Mouse (Mus musculus) C2C12 (cell line): Measurements from ENCODE around the gene Nectin2. TPM values are rescaled to one million over a fixed set of nuclear protein-coding genes. Genes with fewer than 3 reads are reported as not detected.

Experiments
- H3K27me3 ChIP-seq: one replicate; pipeline ENCODE4 v1.6.1; 2011; ENCODE audit not compliant: control insufficient read depth, insufficient read depth, insufficient read length
- H3K36me3 ChIP-seq: one replicate; pipeline ENCODE4 v1.6.1; 2011; ENCODE audit not compliant: control insufficient read depth, insufficient read depth
- H3K4me3 ChIP-seq: one replicate; pipeline ENCODE4 v1.5.1; 2011; ENCODE audit warnings: mild to moderate bottlenecking, control low read depth; ENCODE audit not compliant: poor library complexity, insufficient read depth, severe bottlenecking
- H3K79me2 ChIP-seq: one replicate; pipeline ENCODE4 v1.6.1; 2011; ENCODE audit not compliant: control insufficient read depth, insufficient read depth
- H3K79me3 ChIP-seq: one replicate; pipeline ENCODE4 v1.6.1; 2011; ENCODE audit warnings: low read depth, control low read depth
- H3ac ChIP-seq: one replicate; pipeline ENCODE3; 2011; ENCODE audit warnings: low read depth; ENCODE audit not compliant: control insufficient read depth, insufficient read length
- CEBPB ChIP-seq: IDR thresholded peaks from one replicate; pipeline ENCODE4 v1.6.1; 2011; ENCODE audit warnings: low read depth, mild to moderate bottlenecking, control low read depth, moderate library complexity
- CTCF ChIP-seq: IDR thresholded peaks from one replicate; pipeline ENCODE4 v1.5.1; 2011; ENCODE audit not compliant: control insufficient read depth, insufficient read depth, insufficient read length
- FOSL1 ChIP-seq: IDR thresholded peaks from one replicate; pipeline ENCODE4 v1.8.0; 2011; ENCODE audit warnings: mild to moderate bottlenecking, low read length; ENCODE audit not compliant: poor library complexity, insufficient read depth, severe bottlenecking
- MAX ChIP-seq: IDR thresholded peaks from one replicate; pipeline ENCODE4 v1.6.1; 2011; ENCODE audit warnings: mild to moderate bottlenecking, control low read depth
- MYOD1 ChIP-seq: IDR thresholded peaks from one replicate; pipeline ENCODE4 v1.6.1; 2011; ENCODE audit warnings: low read depth; ENCODE audit not compliant: control insufficient read depth, insufficient read length
- MYOG ChIP-seq: IDR thresholded peaks from one replicate; pipeline ENCODE4 v1.6.1; 2011; ENCODE audit not compliant: control insufficient read depth, insufficient read length; ENCODE audit errors: extremely low read depth
- USF1 ChIP-seq: IDR thresholded peaks from one replicate; pipeline ENCODE4 v1.6.1; 2011; ENCODE audit warnings: low read depth, mild to moderate bottlenecking, control low read depth, moderate library complexity
- polyA plus RNA-seq: library from polyadenylated mRNA; unstranded; fragments of >200 nt; fragmentation: generic; extraction: Trizol; gene quantifications from one replicate; pipeline ENCODE4 v1.2.1, GENCODE M21; 2012; ENCODE audit warnings: missing spikeins

Gene Nectin2
- polyA plus RNA-seq, 1 experiment = 26.7 TPM

GRCm38 (mm10) chr7:19724167-19724566, 26.1 kb downstream of the Nectin2 start:
- Histone ChIP-seq H3K79me2 (no peaks in the 10 kb centered on the region), H3K27me3 (no peaks in the 10 kb centered on the region), H3ac (no peak overlapping the region), H3K36me3 (no peaks in the 10 kb centered on the region), H3K4me3 (no peak overlapping the region), H3K79me3 (no peaks in the 10 kb centered on the region)
- TF ChIP-seq MYOG = no peak
- TF ChIP-seq MAX = no peak
- no peak for TF ChIP-seq CEBPB
- no peak for TF ChIP-seq USF1
- no peak for TF ChIP-seq CTCF
- TF ChIP-seq FOSL1 = no peak
- no peak for TF ChIP-seq MYOD1

GRCm38 (mm10) chr7:19722754-19723195, 27.5 kb downstream of the Nectin2 start:
- TF ChIP-seq MYOD1 (no peak), MYOG (no peak), CEBPB (no peak), USF1 (no peak), CTCF (no peak), MAX (no peak), FOSL1 (no peak)
- H3ac ChIP-seq = no peak overlapping the region
- H3K27me3 ChIP-seq = no peaks in the 10 kb centered on the region
- no peaks in the 10 kb centered on the region for H3K79me2 ChIP-seq
- H3K36me3 ChIP-seq = no peaks in the 10 kb centered on the region
- no peak overlapping the region for H3K4me3 ChIP-seq
- H3K79me3 ChIP-seq = no peaks in the 10 kb centered on the region

- Histone ChIP-seq H3K79me3 (peaks cover 6% of the 10 kb centered on the region), H3K79me2 (peaks cover 9% of the 10 kb centered on the region), H3ac (no peak overlapping the region), H3K36me3 (no peaks in the 10 kb centered on the region), H3K27me3 (no peaks in the 10 kb centered on the region), H3K4me3 (no peak overlapping the region)
- TF ChIP-seq MYOG = no peak
- TF ChIP-seq FOSL1 = no peak
- TF ChIP-seq CEBPB = no peak
- TF ChIP-seq USF1 = no peak
- no peak for TF ChIP-seq CTCF
- TF ChIP-seq MAX = no peak
- TF ChIP-seq MYOD1 = no peak
Measured at GRCm38 (mm10) chr7:19719200-19719599, 31.1 kb downstream of the Nectin2 start.

- Histone ChIP-seq H3K4me3 (no peak overlapping the region), H3K79me3 (peaks cover 14% of the 10 kb centered on the region), H3K27me3 (no peaks in the 10 kb centered on the region), H3K36me3 (peaks cover 2% of the 10 kb centered on the region), H3K79me2 (peaks cover 17% of the 10 kb centered on the region), H3ac (no peak overlapping the region)
- TF ChIP-seq MYOG (no peak), FOSL1 (no peak), MAX (no peak), CEBPB (no peak), CTCF (no peak), MYOD1 (no peak), USF1 (no peak)
Measured at GRCm38 (mm10) chr7:19718297-19718952, 31.9 kb downstream of the Nectin2 start.

- Histone ChIP-seq H3ac (no peak overlapping the region), H3K4me3 (no peak overlapping the region), H3K79me2 (peaks cover 28% of the 10 kb centered on the region), H3K79me3 (peaks cover 21% of the 10 kb centered on the region), H3K36me3 (peaks cover 13% of the 10 kb centered on the region), H3K27me3 (no peaks in the 10 kb centered on the region)
- TF ChIP-seq MYOD1 (no peak), CTCF (no peak), FOSL1 (no peak), MAX (no peak), MYOG (no peak), USF1 (no peak), CEBPB (no peak)
Measured at GRCm38 (mm10) chr7:19717346-19717745, 32.9 kb downstream of the Nectin2 start.
